Mouse (Mus musculus) bone marrow, adult 2 months (tissue): ENCODE results near the gene Mecom.

Experiments
- CTCF ChIP-seq: fragments of 200-500 bp; IDR thresholded peaks from 2 replicates; pipeline ENCODE4 v1.5.1; 2011; ENCODE audit warnings: low read length, control low read depth; ENCODE audit not compliant: control insufficient read depth, insufficient read depth
- POLR2A ChIP-seq: fragments of 200-500 bp; IDR thresholded peaks from 2 replicates; pipeline ENCODE4 v1.6.1; 2011; ENCODE audit warnings: low read depth, mild to moderate bottlenecking, control low read depth, low read length, borderline replicate concordance; ENCODE audit not compliant: control insufficient read depth

DNA sequence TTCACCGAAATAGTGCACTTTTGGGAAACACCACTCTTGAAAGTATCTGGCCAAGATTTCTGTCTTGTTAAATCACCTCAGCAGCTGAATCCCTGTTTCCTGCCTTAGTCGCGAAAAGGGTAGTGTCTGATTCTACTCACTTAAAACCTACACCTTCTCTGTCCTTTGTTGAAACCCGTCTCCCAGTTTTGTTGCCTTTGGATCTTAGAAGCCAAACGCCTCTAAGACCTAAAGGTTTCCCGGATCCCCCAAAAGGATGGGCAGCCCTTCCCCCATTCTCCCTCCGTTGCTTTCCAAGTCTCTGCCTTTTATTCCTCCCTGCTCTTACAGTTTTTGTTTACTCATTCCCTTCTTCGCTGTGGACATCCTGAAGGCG lies 32.0 kb downstream of the Mecom start:
- TF ChIP-seq CTCF = no peak
- TF ChIP-seq POLR2A = no peak
